Mouse (Mus musculus): ENCODE results near the gene Slain1. TPM values are rescaled to one million over a fixed set of nuclear protein-coding genes. Genes with fewer than 3 reads are reported as not detected.
"Not testable (repeated sequence)": the region's sequence is repeated elsewhere in the genome, so short reads cannot be mapped to it uniquely, and the experiment has no call there.

Gene Slain1
- total RNA-seq, 2 experiments from 2014 or later: not detected

GRCm38 (mm10) chr14:103720637-103721355, 70.8 kb downstream of the Slain1 start:
- DNase-seq (ENCODE audit: low spot score): peak; percentile 41

DNA sequence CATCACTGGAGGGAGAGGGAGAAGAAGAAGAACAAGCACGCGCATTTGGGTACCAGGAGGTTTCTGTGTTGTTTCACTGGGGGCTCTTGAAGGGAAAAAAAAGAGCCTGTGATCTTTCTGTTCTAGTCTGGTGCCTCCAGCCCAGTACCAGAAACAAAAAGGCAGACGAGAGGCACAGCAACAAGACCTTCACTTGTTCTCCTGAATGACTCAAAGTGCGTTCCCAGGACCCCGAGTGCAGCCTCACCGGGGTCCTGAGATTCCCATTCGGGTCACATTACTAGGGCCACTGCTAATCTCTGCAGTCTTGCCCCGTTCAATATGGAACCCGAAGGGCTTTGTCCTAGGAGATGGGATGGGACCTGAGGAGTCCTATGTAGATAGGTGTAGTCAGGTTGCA, 73.3 kb downstream of the Slain1 start:
- DNase-seq (ENCODE audit: low spot score): no peak

- no peak for DNase-seq (ENCODE audit: low spot score)
Measured at GRCm38 (mm10) chr14:103723841-103724240, 73.8 kb downstream of the Slain1 start.

- DNase-seq (ENCODE audit: low spot score): no peak
Measured at GRCm38 (mm10) chr14:103728506-103728905, 78.5 kb downstream of the Slain1 start.

DNA sequence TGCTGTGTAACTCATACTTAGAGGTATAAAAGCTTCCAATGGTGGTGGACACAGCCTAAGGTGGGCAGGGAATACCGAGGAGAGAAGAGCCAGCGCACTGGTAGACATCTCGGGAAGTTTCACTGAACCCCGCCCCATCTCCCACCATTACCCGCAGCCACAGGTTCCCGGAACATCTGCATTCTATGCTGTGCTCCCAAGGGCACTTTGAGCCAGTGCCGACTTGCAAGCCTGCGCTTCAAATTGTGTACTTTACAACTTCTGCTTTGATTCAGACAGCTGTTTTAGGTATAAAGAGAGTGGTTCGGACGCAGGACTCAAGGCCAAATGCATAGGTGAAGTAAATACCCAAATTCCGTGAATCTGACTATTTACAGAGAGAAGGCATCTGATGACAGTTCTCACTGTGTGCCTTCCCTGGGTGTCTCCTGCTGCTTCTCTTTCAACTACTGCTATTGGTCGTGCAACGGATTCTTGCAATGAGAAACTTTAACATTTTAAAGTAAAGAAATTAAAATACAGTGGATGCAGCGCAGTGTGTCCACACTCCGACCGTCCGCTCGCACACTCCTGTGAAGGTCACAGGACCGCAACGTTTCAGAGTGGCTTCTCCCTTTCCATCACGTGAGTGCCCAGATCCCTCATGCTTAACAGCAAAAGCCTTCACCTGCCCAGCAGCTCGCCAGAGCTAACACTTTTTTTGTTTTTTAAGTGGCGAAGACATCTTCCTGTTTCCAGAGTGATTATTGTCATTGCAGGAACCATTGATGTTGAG, 79.1 kb downstream of the Slain1 start:
- no peak for DNase-seq (ENCODE audit: low spot score)

DNA sequence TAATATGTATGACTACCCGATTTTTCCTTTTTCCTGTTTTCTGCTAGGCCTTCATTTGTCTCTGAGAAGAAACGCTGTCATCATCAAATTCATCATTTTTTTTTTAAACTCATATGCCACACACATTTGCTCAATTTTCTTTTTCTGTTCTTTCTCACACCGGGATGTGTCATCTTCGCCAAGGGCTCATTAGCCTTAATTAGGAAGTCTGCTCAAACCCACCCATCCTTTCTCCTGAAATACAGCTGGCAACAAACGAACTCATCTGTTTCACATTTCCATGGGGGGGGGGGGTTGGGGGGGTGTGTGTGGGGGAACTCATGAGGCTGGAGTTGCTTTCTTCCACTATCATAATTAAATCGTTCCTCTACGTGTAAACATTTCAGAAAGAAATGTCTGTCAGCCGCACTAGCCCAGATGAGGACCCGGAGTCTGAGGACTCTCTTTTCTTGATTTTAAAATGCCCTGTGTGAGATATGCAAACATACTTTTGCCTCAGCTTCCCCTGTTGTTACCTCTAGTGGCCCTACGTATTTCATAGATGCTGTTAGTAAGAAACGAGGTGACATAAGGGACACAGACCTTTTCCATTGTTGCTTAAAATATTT, 79.8 kb downstream of the Slain1 start:
- DNase-seq (ENCODE audit: low spot score): no peak

DNA sequence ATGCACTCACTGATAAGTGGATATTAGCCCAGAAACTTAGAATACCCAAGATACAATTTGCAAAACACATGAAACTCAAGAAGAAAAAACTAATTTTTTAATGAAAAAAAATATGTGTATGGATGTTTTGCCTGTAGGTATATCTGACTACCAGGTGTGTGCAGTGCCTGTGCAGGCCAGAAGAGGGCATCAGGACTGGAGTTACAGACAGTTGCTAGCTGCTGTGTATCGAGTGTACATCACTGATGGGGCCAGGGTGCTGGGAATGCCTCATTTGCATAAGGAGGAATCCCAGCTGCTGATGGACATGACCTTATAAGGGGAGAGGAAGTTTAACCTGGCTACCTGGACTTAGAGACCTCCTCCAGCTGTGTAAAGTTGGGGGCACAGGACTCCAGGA, 82.6 kb downstream of the Slain1 start:
- no peak for DNase-seq (ENCODE audit: low spot score)

DNA sequence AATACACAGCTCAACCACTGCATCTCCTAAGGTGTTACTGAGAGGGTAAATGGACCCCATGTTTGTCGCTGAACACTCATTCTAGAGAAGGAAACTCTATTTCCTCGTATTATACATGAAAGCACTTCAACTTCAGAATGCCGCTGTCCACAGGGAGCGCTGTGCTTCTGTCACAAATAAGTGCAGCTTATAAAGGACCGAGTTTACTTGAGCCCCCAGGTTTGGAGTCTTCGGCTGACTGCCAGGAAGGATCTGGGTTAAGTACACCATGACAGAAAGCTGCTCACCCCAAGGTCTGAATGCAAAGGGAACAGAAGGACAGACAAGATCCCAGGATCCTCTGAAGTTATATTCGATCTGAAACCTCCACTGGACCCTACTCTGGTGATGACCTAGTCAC, 91.2 kb downstream of the Slain1 start:
- no peak for DNase-seq (ENCODE audit: low spot score)

DNA sequence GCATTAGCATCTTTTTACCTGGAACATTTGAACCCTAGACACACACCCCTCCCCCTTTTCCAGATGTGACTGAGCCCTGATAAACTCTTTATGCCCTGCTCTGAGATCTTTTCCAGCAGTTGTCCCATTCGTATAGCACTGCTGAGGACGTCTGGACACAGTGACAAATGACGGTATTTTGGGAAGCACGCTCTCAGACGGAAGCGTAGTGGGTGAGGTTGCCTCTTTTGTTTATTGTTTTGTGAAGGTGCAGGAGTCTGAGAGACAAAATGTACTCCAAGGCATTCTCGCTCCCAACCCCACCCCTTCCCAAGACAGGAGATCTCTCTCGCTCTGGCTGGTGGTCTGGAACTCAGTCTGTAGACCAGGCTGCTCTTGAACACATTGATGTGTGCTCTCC, 92.1 kb downstream of the Slain1 start:
- DNase-seq (ENCODE audit: low spot score): no peak

GRCm38 (mm10) chr14:103747345-103747744, 97.3 kb downstream of the Slain1 start:
- DNase-seq (ENCODE audit: low spot score): no peak

DNA sequence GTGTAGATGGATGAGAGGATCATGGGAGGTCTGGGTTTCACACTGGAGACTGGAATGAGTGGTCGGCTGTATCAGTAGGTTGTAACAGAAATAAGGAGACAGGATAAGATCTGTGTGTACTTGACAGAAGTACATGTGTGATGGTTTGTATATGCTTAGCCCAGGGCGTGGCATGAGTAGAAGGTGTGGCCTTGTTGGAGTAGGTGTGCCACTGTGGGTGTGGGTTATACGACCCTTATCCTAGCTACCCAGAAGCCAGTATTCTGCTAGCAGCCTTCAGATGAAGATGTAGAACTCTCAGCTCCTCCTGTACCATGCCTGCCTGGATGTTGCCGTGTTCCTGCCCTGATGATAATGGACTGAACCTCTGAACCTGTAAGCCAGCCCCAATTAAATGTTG, 100.6 kb downstream of the Slain1 start:
- DNase-seq (ENCODE audit: low spot score): not testable (repeated sequence)

DNA sequence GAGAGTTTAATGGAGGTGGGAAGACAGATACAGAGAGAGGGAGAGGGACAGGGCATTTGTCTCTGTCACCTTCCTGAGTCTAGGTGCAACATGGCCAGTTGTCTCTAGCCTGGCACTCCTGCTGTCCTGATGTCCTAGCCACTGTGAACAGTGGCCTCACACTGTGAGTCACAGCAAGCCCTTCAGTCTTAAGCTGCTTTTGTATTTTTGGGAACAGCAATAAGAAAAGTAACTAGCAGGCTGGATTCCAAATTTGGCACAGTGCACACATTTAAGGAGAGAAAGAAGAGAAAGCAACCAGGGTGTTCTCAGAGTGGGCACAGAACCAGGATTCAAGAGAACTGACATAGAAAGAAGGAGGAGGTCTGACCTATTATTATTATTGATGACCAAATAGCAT, 101.4 kb downstream of the Slain1 start:
- no peak for DNase-seq (ENCODE audit: low spot score)

GRCm38 (mm10) chr14:103752773-103753172, 102.7 kb downstream of the Slain1 start:
- no peak for DNase-seq (ENCODE audit: low spot score)

DNA sequence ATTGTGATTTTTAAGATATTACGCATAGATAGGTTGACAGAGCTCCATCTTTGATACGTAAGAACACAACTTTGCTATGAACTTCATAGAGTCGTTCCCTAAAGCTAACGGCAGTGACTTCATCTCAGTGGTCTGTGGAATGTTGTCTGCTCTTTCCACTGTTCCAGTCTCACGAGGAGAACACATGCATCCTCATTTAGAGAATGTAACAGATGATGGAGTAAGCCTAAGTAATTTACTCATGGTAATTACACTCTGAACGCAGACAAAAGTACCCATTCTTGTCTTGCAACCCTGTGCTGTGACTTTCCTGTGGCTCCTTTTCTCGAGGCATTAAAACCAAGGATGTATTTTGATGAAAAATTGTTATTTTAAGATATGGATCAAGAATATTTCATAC, 104.0 kb downstream of the Slain1 start:
- DNase-seq (ENCODE audit: low spot score): no peak

- DNase-seq (ENCODE audit: low spot score): no peak
Measured at GRCm38 (mm10) chr14:103754465-103754864, 104.4 kb downstream of the Slain1 start.

Small RNA genes lying within 50 kb of the gene (microRNA-seq; reads per million reads assigned to microRNA genes)
- gene Gm22877: not detected

Other genes starting within 250 kb of the Slain1 start
- under 1 TPM; 0.18 to 0.38 TPM for gene Scel, start 136.9 kb upstream of the Slain1 start, total RNA-seq (2021)
- gene Ednrb, start 194.2 kb downstream of the Slain1 start, total RNA-seq (2021): 1 to 10 TPM; 5.9 to 8.5 TPM